Mouse (Mus musculus) ES-Bruce4 (cell line): ENCODE results near the gene Pdzk1ip1. TPM values are rescaled to one million over a fixed set of nuclear protein-coding genes. Genes with fewer than 3 reads are reported as not detected.

ENCODE experiments used
- H3K27ac ChIP-seq: 2 replicates; pipeline ENCODE4 v1.5.1; 2012; ENCODE audit warnings: low read length, inconsistent platforms; ENCODE audit not compliant: insufficient read depth
- H3K27me3 ChIP-seq: 2 replicates; pipeline ENCODE4 v1.6.1; 2012; ENCODE audit warnings: mild to moderate bottlenecking, low read length, inconsistent platforms; ENCODE audit not compliant: control insufficient read depth, poor library complexity, insufficient read depth, severe bottlenecking
- H3K36me3 ChIP-seq: 2 replicates; pipeline ENCODE4 v1.6.1; 2012; ENCODE audit warnings: inconsistent platforms, mild to moderate bottlenecking, low read length, moderate library complexity; ENCODE audit not compliant: control insufficient read depth, poor library complexity, insufficient read depth, severe bottlenecking
- H3K4me1 ChIP-seq: one replicate; pipeline ENCODE4 v1.8.1; 2011; ENCODE audit warnings: low read length; ENCODE audit not compliant: control insufficient read depth, insufficient read depth
- H3K4me3 ChIP-seq: 2 replicates; pipeline ENCODE4 v1.5.1; 2011; ENCODE audit warnings: low read depth, mild to moderate bottlenecking, low read length
- H3K9ac ChIP-seq: 2 replicates; pipeline ENCODE4 v1.6.1; 2012; ENCODE audit warnings: low read depth, mild to moderate bottlenecking, inconsistent platforms; ENCODE audit not compliant: poor library complexity, severe bottlenecking
- H3K9me3 ChIP-seq: replicated peaks from 2 replicates; pipeline ENCODE4 v1.6.1; 2012; ENCODE audit warnings: mild to moderate bottlenecking, low read length, inconsistent platforms; ENCODE audit not compliant: control insufficient read depth, poor library complexity, insufficient read depth, severe bottlenecking
- CTCF ChIP-seq: IDR thresholded peaks from one replicate; pipeline ENCODE4 v1.8.1; 2011; ENCODE audit warnings: low read depth, low read length
- EP300 ChIP-seq: IDR thresholded peaks from 2 replicates; pipeline ENCODE4 v1.6.1; 2011; ENCODE audit warnings: low read depth, low read length; ENCODE audit not compliant: insufficient read depth
- POLR2A ChIP-seq: IDR thresholded peaks from one replicate; pipeline ENCODE4 v1.8.1; 2011; ENCODE audit warnings: low read length; ENCODE audit not compliant: insufficient read depth
- polyA plus RNA-seq: library from polyadenylated mRNA; stranded (reverse); fragments of >200 nt; gene quantifications from 2 replicates; pipeline ENCODE4 v1.2.4, GENCODE M21; 2011; ENCODE audit warnings: low read depth; ENCODE audit not compliant: missing spikeins, insufficient read depth, insufficient read length

Pdzk1ip1 gene
- polyA plus RNA-seq, 1 experiment = 4.7 TPM

DNA sequence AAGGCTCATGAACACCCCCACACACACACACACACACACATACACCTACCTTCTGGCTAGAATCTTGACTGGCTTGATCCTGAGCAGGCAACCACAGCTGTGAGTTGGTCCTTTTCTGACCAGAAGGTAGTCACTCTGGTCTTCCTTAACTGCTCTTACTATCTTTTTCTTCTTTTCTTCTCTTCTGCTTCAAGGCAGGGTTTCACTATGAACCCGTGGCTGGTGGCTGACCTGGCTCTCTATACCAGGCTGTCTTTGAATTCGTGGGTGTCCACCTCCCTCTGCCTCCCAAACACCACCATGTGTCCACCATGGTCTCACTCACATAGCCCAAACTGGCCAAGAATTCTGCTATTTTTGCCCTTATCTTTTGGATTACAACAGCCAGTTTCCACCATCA is 33.5 kb upstream of the Pdzk1ip1 start:
- H3K4me1 ChIP-seq = no peaks in the 10 kb centered on the region

GRCm38 (mm10) chr4:115055691-115056090 is 32.8 kb upstream of the Pdzk1ip1 start:
- Histone ChIP-seq H3K27ac (no peak overlapping the region), H3K4me1 (no peaks in the 10 kb centered on the region), H3K4me3 (no peak overlapping the region), H3K36me3 (no peaks in the 10 kb centered on the region), H3K9me3 (0 out of 2 replicates have a peak, but pooled peaks cover 3% of the 10 kb centered on the region), H3K27me3 (peaks cover 38% of the 10 kb centered on the region), H3K9ac (no peak overlapping the region)
- no peak for TF ChIP-seq EP300
- TF ChIP-seq POLR2A = no peak
- no peak for TF ChIP-seq CTCF

More for the DNA sequence above, 33.5 kb upstream of the Pdzk1ip1 start:
- Histone ChIP-seq H3K27ac (no peak overlapping the region), H3K4me3 (no peak overlapping the region), H3K9ac (no peak overlapping the region), H3K36me3 (no peaks in the 10 kb centered on the region), H3K9me3 (0 out of 2 replicates have a peak, but pooled peaks cover 3% of the 10 kb centered on the region), H3K27me3 (peaks cover 38% of the 10 kb centered on the region)
- TF ChIP-seq EP300 (no peak), POLR2A (no peak), CTCF (no peak)

DNA sequence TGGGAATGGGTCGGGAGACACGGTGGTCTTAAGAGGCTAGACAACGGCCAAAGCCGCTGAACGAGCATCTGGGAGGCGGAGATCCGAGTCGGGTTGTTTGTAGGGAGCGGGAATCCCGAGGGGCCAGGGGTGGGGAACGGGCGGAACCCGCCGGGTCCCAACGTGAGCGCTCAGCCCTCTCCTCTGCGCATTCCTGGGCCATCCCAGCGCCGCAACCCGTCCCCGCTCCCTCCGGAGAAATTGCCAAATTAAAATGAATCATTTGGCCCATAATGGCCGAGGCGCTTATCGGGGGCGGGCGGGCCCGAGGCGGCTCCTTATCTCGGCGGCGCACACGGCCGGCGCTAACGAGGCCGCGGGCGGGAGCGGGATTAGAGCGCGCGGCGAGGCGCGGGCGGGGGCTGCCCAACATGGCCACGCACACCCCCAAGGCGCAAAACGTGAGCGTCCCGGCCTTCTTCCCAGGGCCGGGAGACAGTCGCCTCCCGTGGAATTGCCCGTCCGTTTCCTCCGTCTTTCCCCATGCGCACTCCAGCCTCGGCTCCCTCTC is 32.1 kb upstream of the Pdzk1ip1 start, which contains the start of gene Tal1:
Tal1 (plus strand) TSS at position 56 of the 550 bp plus-strand sequence.
- H3K9me3 ChIP-seq = 0 out of 2 replicates have a peak, but pooled peaks cover 3% of the 10 kb centered on the region
- H3K36me3 ChIP-seq = no peaks in the 10 kb centered on the region
- H3K27me3 ChIP-seq = peaks cover 38% of the 10 kb centered on the region
- H3K4me1 ChIP-seq = no peaks in the 10 kb centered on the region
- no peak within 1 kb of the TSS for H3K27ac ChIP-seq
- TF ChIP-seq CTCF = no peak
- TF ChIP-seq POLR2A = no peak
- TF ChIP-seq EP300 = no peak
- peak within 1 kb of the TSS; percentile 62 for H3K9ac ChIP-seq
- peak within 1 kb of the TSS; percentile 55 for H3K4me3 ChIP-seq

DNA sequence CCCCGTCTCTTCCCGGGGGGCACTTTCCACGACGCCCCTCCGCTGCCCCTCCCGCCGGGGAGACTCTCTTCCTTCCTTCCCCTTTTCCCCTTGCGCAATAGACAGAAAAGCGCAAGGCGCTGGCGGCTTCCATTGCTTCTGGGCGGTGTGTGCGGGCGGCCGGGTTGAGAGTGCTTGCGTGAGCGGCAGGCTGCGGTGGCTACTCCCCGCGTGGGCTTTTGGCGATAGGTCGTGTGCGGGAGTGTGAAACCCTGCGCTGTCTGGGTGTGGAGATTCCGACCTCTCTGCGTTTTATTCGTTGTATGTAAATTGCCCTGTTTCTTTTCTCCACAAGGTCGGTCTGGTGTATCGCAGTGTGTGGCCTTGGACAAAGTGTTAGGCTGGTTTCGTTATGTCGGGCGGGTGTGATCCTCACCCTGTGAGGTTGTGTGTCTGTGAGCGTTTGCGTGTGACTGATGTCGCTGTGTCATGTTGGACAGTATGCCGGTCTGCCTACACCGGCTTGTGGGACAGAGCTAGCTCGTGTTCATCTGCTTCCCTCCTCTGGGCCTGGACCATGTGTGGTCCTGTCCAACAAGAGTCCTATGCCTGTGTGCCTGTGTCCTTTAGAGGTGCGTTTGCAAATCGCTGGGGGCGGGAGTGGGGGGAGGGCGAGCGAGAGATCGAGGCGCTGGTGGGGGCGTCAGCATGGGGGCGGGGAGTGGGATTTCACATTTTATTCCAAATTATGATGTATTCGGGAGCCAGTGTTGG is 31.4 kb upstream of the Pdzk1ip1 start:
- peak overlapping the region; percentile 55 for H3K4me3 ChIP-seq
- no peaks in the 10 kb centered on the region for H3K4me1 ChIP-seq
- no peak for TF ChIP-seq POLR2A
- no peak for TF ChIP-seq EP300
- no peak for TF ChIP-seq CTCF
- H3K36me3 ChIP-seq = no peaks in the 10 kb centered on the region
- 0 out of 2 replicates have a peak, but pooled peaks cover 2% of the 10 kb centered on the region for H3K9me3 ChIP-seq
- peak overlapping the region; percentile 62 for H3K9ac ChIP-seq
- H3K27ac ChIP-seq = no peak overlapping the region
- H3K27me3 ChIP-seq = peaks cover 37% of the 10 kb centered on the region

GRCm38 (mm10) chr4:115057674-115058316 is 30.7 kb upstream of the Pdzk1ip1 start:
- no peak overlapping the region for H3K27ac ChIP-seq
- H3K27me3 ChIP-seq = peaks cover 35% of the 10 kb centered on the region
- TF ChIP-seq CTCF = no peak
- TF ChIP-seq POLR2A = no peak
- TF ChIP-seq EP300 = no peak
- H3K4me1 ChIP-seq = no peaks in the 10 kb centered on the region
- H3K36me3 ChIP-seq = no peaks in the 10 kb centered on the region
- no peaks in the 10 kb centered on the region for H3K9me3 ChIP-seq
- H3K4me3 ChIP-seq = no peak overlapping the region
- no peak overlapping the region for H3K9ac ChIP-seq

GRCm38 (mm10) chr4:115058317-115058761 is 30.2 kb upstream of the Pdzk1ip1 start:
- no peak overlapping the region for H3K4me3 ChIP-seq
- H3K9ac ChIP-seq = no peak overlapping the region
- no peaks in the 10 kb centered on the region for H3K9me3 ChIP-seq
- H3K27ac ChIP-seq = no peak overlapping the region
- no peaks in the 10 kb centered on the region for H3K4me1 ChIP-seq
- H3K27me3 ChIP-seq = peaks cover 36% of the 10 kb centered on the region
- TF ChIP-seq CTCF = no peak
- TF ChIP-seq POLR2A = no peak
- no peak for TF ChIP-seq EP300
- no peaks in the 10 kb centered on the region for H3K36me3 ChIP-seq
